Mouse (Mus musculus): Measurements from ENCODE around the gene Gfod2. TPM values are rescaled to one million over a fixed set of nuclear protein-coding genes. Genes with fewer than 3 reads are reported as not detected.

Gfod2 gene
- polyA plus RNA-seq, 1 experiment: 6.4 TPM

GRCm38 (mm10) chr8:105793331-105793730, 34.9 kb upstream of the Gfod2 start:
- Histone ChIP-seq H3K4me3 (ENCODE audit: low read depth, low read length) (no peak overlapping the region), H3K27me3 (ENCODE audit: control insufficient read depth, insufficient read depth, low read length, poor library complexity, severe bottlenecking) (no peaks in the 10 kb centered on the region), H3K27ac (ENCODE audit: insufficient read depth, low read length) (no peak overlapping the region), H3K9ac (ENCODE audit: low read depth, poor library complexity, severe bottlenecking) (no peak overlapping the region), H3K9me3 (replicated peaks; ENCODE audit: control insufficient read depth, insufficient read depth, low read length, poor library complexity, severe bottlenecking) (no peaks in the 10 kb centered on the region), H3K4me1 (ENCODE audit: control insufficient read depth, insufficient read depth, low read length) (no peaks in the 10 kb centered on the region), H3K36me3 (ENCODE audit: control insufficient read depth, insufficient read depth, low read length, poor library complexity, severe bottlenecking) (no peaks in the 10 kb centered on the region)
- TF ChIP-seq POLR2A (IDR thresholded peaks at IDR 0.05; ENCODE audit: insufficient read depth, low read length) (no peak), CTCF (IDR thresholded peaks at IDR 0.05; ENCODE audit: low read depth, low read length) (no peak), EP300 (IDR thresholded peaks at IDR 0.05; ENCODE audit: insufficient read depth, low read depth, low read length) (no peak)

- no peak overlapping the region for H3K9ac ChIP-seq (ENCODE audit: low read depth, poor library complexity, severe bottlenecking)
- no peaks in the 10 kb centered on the region for H3K36me3 ChIP-seq (ENCODE audit: control insufficient read depth, insufficient read depth, low read length, poor library complexity, severe bottlenecking)
- no peak overlapping the region for H3K4me3 ChIP-seq (ENCODE audit: low read depth, low read length)
- no peaks in the 10 kb centered on the region for H3K27me3 ChIP-seq (ENCODE audit: control insufficient read depth, insufficient read depth, low read length, poor library complexity, severe bottlenecking)
- H3K9me3 ChIP-seq (replicated peaks; ENCODE audit: control insufficient read depth, insufficient read depth, low read length, poor library complexity, severe bottlenecking): no peaks in the 10 kb centered on the region
- no peak overlapping the region for H3K27ac ChIP-seq (ENCODE audit: insufficient read depth, low read length)
- H3K4me1 ChIP-seq (ENCODE audit: control insufficient read depth, insufficient read depth, low read length): no peaks in the 10 kb centered on the region
- TF ChIP-seq POLR2A (IDR thresholded peaks at IDR 0.05; ENCODE audit: insufficient read depth, low read length) (no peak), EP300 (IDR thresholded peaks at IDR 0.05; ENCODE audit: insufficient read depth, low read depth, low read length) (no peak), CTCF (IDR thresholded peaks at IDR 0.05; ENCODE audit: low read depth, low read length) (no peak)
Observed at GRCm38 (mm10) chr8:105789626-105790025, 31.2 kb upstream of the Gfod2 start.

- H3K27me3 ChIP-seq (ENCODE audit: control insufficient read depth, insufficient read depth, low read length, poor library complexity, severe bottlenecking): no peaks in the 10 kb centered on the region
- no peaks in the 10 kb centered on the region for H3K36me3 ChIP-seq (ENCODE audit: control insufficient read depth, insufficient read depth, low read length, poor library complexity, severe bottlenecking)
- H3K4me1 ChIP-seq (ENCODE audit: control insufficient read depth, insufficient read depth, low read length): no peaks in the 10 kb centered on the region
- no peak overlapping the region for H3K4me3 ChIP-seq (ENCODE audit: low read depth, low read length)
- TF ChIP-seq POLR2A (IDR thresholded peaks at IDR 0.05; ENCODE audit: insufficient read depth, low read length) (no peak), EP300 (IDR thresholded peaks at IDR 0.05; ENCODE audit: insufficient read depth, low read depth, low read length) (no peak), CTCF (IDR thresholded peaks at IDR 0.05; ENCODE audit: low read depth, low read length) (no peak)
- H3K9me3 ChIP-seq (replicated peaks; ENCODE audit: control insufficient read depth, insufficient read depth, low read length, poor library complexity, severe bottlenecking): no peaks in the 10 kb centered on the region
- H3K27ac ChIP-seq (ENCODE audit: insufficient read depth, low read length): no peak overlapping the region
- H3K9ac ChIP-seq (ENCODE audit: low read depth, poor library complexity, severe bottlenecking): no peak overlapping the region
Observed at GRCm38 (mm10) chr8:105788927-105789326, 30.5 kb upstream of the Gfod2 start.

- no peak for TF ChIP-seq CTCF (IDR thresholded peaks at IDR 0.05; ENCODE audit: low read depth, low read length)
- H3K9me3 ChIP-seq (replicated peaks; ENCODE audit: control insufficient read depth, insufficient read depth, low read length, poor library complexity, severe bottlenecking): no peaks in the 10 kb centered on the region
- H3K36me3 ChIP-seq (ENCODE audit: control insufficient read depth, insufficient read depth, low read length, poor library complexity, severe bottlenecking): no peaks in the 10 kb centered on the region
- no peak overlapping the region for H3K27ac ChIP-seq (ENCODE audit: insufficient read depth, low read length)
- H3K4me3 ChIP-seq (ENCODE audit: low read depth, low read length): no peak overlapping the region
- H3K27me3 ChIP-seq (ENCODE audit: control insufficient read depth, insufficient read depth, low read length, poor library complexity, severe bottlenecking): no peaks in the 10 kb centered on the region
- no peaks in the 10 kb centered on the region for H3K4me1 ChIP-seq (ENCODE audit: control insufficient read depth, insufficient read depth, low read length)
- no peak overlapping the region for H3K9ac ChIP-seq (ENCODE audit: low read depth, poor library complexity, severe bottlenecking)
Observed at GRCm38 (mm10) chr8:105788241-105788640, 29.8 kb upstream of the Gfod2 start.

- no peaks in the 10 kb centered on the region for H3K9me3 ChIP-seq (replicated peaks; ENCODE audit: control insufficient read depth, insufficient read depth, low read length, poor library complexity, severe bottlenecking)
- no peak overlapping the region for H3K27ac ChIP-seq (ENCODE audit: insufficient read depth, low read length)
- H3K9ac ChIP-seq (ENCODE audit: low read depth, poor library complexity, severe bottlenecking): no peak overlapping the region
- no peak overlapping the region for H3K4me3 ChIP-seq (ENCODE audit: low read depth, low read length)
- TF ChIP-seq CTCF (IDR thresholded peaks at IDR 0.05; ENCODE audit: low read depth, low read length) (no peak), EP300 (IDR thresholded peaks at IDR 0.05; ENCODE audit: insufficient read depth, low read depth, low read length) (no peak), POLR2A (IDR thresholded peaks at IDR 0.05; ENCODE audit: insufficient read depth, low read length) (no peak)
- no peaks in the 10 kb centered on the region for H3K27me3 ChIP-seq (ENCODE audit: control insufficient read depth, insufficient read depth, low read length, poor library complexity, severe bottlenecking)
- no peaks in the 10 kb centered on the region for H3K4me1 ChIP-seq (ENCODE audit: control insufficient read depth, insufficient read depth, low read length)
- H3K36me3 ChIP-seq (ENCODE audit: control insufficient read depth, insufficient read depth, low read length, poor library complexity, severe bottlenecking): peaks cover 6% of the 10 kb centered on the region
Observed at GRCm38 (mm10) chr8:105780298-105780697, 21.8 kb upstream of the Gfod2 start.

- Histone ChIP-seq H3K27ac (ENCODE audit: insufficient read depth, low read length) (no peak overlapping the region), H3K9me3 (replicated peaks; ENCODE audit: control insufficient read depth, insufficient read depth, low read length, poor library complexity, severe bottlenecking) (no peaks in the 10 kb centered on the region), H3K36me3 (ENCODE audit: control insufficient read depth, insufficient read depth, low read length, poor library complexity, severe bottlenecking) (peaks cover 17% of the 10 kb centered on the region), H3K4me3 (ENCODE audit: low read depth, low read length) (no peak overlapping the region), H3K4me1 (ENCODE audit: control insufficient read depth, insufficient read depth, low read length) (no peaks in the 10 kb centered on the region), H3K9ac (ENCODE audit: low read depth, poor library complexity, severe bottlenecking) (no peak overlapping the region), H3K27me3 (ENCODE audit: control insufficient read depth, insufficient read depth, low read length, poor library complexity, severe bottlenecking) (no peaks in the 10 kb centered on the region)
- TF ChIP-seq POLR2A (IDR thresholded peaks at IDR 0.05; ENCODE audit: insufficient read depth, low read length) (no peak), CTCF (IDR thresholded peaks at IDR 0.05; ENCODE audit: low read depth, low read length) (no peak), EP300 (IDR thresholded peaks at IDR 0.05; ENCODE audit: insufficient read depth, low read depth, low read length) (no peak)
Observed at GRCm38 (mm10) chr8:105777833-105778232, 19.4 kb upstream of the Gfod2 start.

All from ES-Bruce4 (cell line).